Mouse (Mus musculus) C2C12 (cell line): ENCODE data around the gene Vav1. TPM values are rescaled to one million over a fixed set of nuclear protein-coding genes. Genes with fewer than 3 reads are reported as not detected.

ENCODE experiments used
- H3K27me3 ChIP-seq: one replicate; pipeline ENCODE4 v1.6.1; 2011; ENCODE audit not compliant: control insufficient read depth, insufficient read depth, insufficient read length
- H3K36me3 ChIP-seq: one replicate; pipeline ENCODE4 v1.6.1; 2011; ENCODE audit not compliant: control insufficient read depth, insufficient read depth
- H3K4me3 ChIP-seq: one replicate; pipeline ENCODE4 v1.5.1; 2011; ENCODE audit warnings: mild to moderate bottlenecking, control low read depth; ENCODE audit not compliant: poor library complexity, insufficient read depth, severe bottlenecking
- H3K79me2 ChIP-seq: one replicate; pipeline ENCODE4 v1.6.1; 2011; ENCODE audit not compliant: control insufficient read depth, insufficient read depth
- H3K79me3 ChIP-seq: one replicate; pipeline ENCODE4 v1.6.1; 2011; ENCODE audit warnings: low read depth, control low read depth
- H3ac ChIP-seq: one replicate; pipeline ENCODE3; 2011; ENCODE audit warnings: low read depth; ENCODE audit not compliant: control insufficient read depth, insufficient read length
- CEBPB ChIP-seq: IDR thresholded peaks from one replicate; pipeline ENCODE4 v1.6.1; 2011; ENCODE audit warnings: low read depth, mild to moderate bottlenecking, control low read depth, moderate library complexity
- CTCF ChIP-seq: IDR thresholded peaks from one replicate; pipeline ENCODE4 v1.5.1; 2011; ENCODE audit not compliant: control insufficient read depth, insufficient read depth, insufficient read length
- FOSL1 ChIP-seq: IDR thresholded peaks from one replicate; pipeline ENCODE4 v1.8.0; 2011; ENCODE audit warnings: mild to moderate bottlenecking, low read length; ENCODE audit not compliant: poor library complexity, insufficient read depth, severe bottlenecking
- MAX ChIP-seq: IDR thresholded peaks from one replicate; pipeline ENCODE4 v1.6.1; 2011; ENCODE audit warnings: mild to moderate bottlenecking, control low read depth
- MYOD1 ChIP-seq: IDR thresholded peaks from one replicate; pipeline ENCODE4 v1.6.1; 2011; ENCODE audit warnings: low read depth; ENCODE audit not compliant: control insufficient read depth, insufficient read length
- MYOG ChIP-seq: IDR thresholded peaks from one replicate; pipeline ENCODE4 v1.6.1; 2011; ENCODE audit not compliant: control insufficient read depth, insufficient read length; ENCODE audit errors: extremely low read depth
- USF1 ChIP-seq: IDR thresholded peaks from one replicate; pipeline ENCODE4 v1.6.1; 2011; ENCODE audit warnings: low read depth, mild to moderate bottlenecking, control low read depth, moderate library complexity
- long read RNA-seq, 2 experiments: library from polyadenylated mRNA; unstranded; transcript quantifications; one replicate each; pipeline ENCODE4 v2.0.0; 2019 to 2020
- polyA plus RNA-seq: library from polyadenylated mRNA; unstranded; fragments of >200 nt; fragmentation: generic; extraction: Trizol; gene quantifications from one replicate; pipeline ENCODE4 v1.2.1, GENCODE M21; 2012; ENCODE audit warnings: missing spikeins

The Vav1 gene
- polyA plus RNA-seq: not detected
- long read RNA-seq, experiment 1: 0 reads
- long read RNA-seq, experiment 2: 0 reads

GRCm38 (mm10) chr17:57278943-57279590 lies at the start of gene Vav1:
Vav1 (plus strand) TSS chr17:57279100.
- peaks cover 46% of the 10 kb centered on the region for H3K27me3 ChIP-seq

DNA sequence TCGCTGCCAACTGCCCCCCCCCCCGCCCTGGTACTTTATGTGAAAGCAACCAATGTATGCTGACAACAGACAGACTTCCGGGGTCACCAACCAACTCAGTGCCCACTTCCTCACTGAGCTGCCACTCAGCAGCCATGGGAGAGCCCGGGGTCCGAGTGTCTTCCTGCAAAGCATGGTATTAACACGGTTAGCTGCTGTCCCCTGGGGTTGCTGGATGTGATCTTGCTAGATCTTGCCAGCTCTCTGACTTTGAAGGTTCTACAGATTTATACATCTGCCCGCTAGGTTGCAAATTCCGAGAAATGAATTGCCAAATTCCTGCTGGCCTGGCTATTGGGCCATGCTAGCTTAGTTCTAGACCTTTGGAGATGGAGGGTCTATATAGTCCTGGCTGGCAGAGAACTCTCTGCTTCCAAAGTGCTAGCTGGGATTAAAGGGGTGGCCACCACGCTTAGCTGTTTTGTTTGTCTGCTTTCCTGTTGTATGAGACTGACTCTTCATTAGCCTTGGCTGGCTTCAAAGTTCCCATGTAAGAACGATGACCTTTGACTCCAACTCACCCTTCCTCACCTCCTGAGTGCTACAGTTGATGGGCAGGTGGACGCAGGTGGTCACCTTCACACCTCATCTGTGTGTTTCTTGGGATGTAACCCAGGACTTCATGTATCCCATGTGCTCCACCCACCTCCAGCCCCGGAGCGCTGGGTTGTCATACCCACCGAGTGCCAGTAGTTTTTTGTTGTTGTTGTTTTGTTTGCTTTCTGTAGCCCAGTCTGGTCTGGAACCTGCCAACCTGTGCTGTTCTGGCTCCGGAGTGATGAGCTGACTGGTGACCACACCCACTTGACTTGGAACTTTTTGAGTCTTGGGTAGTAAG lies 48.8 kb upstream of the Vav1 start:
- Histone ChIP-seq H3K79me3 (no peaks in the 10 kb centered on the region), H3K36me3 (no peaks in the 10 kb centered on the region), H3ac (no peak overlapping the region), H3K27me3 (peaks cover 19% of the 10 kb centered on the region), H3K4me3 (no peak overlapping the region), H3K79me2 (no peaks in the 10 kb centered on the region)
- TF ChIP-seq MAX (no peak), MYOD1 (no peak), CEBPB (no peak), CTCF (no peak), FOSL1 (no peak), USF1 (no peak), MYOG (no peak)

More at GRCm38 (mm10) chr17:57278943-57279590, at the start of gene Vav1:
- Histone ChIP-seq H3K36me3 (no peaks in the 10 kb centered on the region), H3K4me3 (no peak within 1 kb of the TSS), H3ac (no peak within 1 kb of the TSS), H3K79me3 (no peaks in the 10 kb centered on the region), H3K79me2 (no peaks in the 10 kb centered on the region)
- TF ChIP-seq CTCF (no peak), CEBPB (no peak), USF1 (no peak), FOSL1 (no peak), MYOD1 (no peak), MAX (no peak), MYOG (no peak)

GRCm38 (mm10) chr17:57230728-57231125 lies 48.2 kb upstream of the Vav1 start:
- H3ac ChIP-seq: no peak overlapping the region
- no peak for TF ChIP-seq MYOD1
- TF ChIP-seq CEBPB: peak; percentile 71
- TF ChIP-seq CTCF: no peak
- TF ChIP-seq USF1: no peak
- no peaks in the 10 kb centered on the region for H3K79me3 ChIP-seq
- H3K4me3 ChIP-seq: no peak overlapping the region
- peaks cover 16% of the 10 kb centered on the region for H3K27me3 ChIP-seq
- H3K36me3 ChIP-seq: no peaks in the 10 kb centered on the region
- no peaks in the 10 kb centered on the region for H3K79me2 ChIP-seq

DNA sequence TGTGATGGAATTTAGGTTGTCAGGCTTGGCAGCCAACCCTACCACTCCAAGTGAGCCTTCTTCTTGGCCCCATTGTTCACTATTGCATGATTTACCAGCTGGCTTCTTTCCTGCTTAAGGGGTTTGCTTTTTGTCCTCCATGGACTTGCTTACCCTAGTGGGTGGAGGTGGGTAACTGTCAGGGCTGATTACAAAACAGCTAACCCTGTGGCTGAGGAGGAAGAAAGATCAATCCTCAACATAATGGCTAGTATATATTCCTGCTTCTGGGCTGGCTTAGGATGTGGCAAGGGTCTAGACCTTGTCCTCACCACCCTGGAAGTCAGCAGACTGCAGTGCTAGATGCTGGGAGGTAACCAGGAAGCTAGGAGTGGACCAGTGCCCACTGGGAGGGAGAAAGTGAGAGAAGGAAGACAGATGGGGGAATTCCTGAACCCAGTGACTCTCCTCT lies 47.6 kb upstream of the Vav1 start:
- no peaks in the 10 kb centered on the region for H3K36me3 ChIP-seq
- peaks cover 10% of the 10 kb centered on the region for H3K27me3 ChIP-seq
- H3K79me2 ChIP-seq: no peaks in the 10 kb centered on the region
- H3ac ChIP-seq: no peak overlapping the region
- no peak overlapping the region for H3K4me3 ChIP-seq
- TF ChIP-seq CTCF: no peak
- no peak for TF ChIP-seq MYOD1
- no peak for TF ChIP-seq MYOG
- TF ChIP-seq CEBPB: no peak
- TF ChIP-seq FOSL1: no peak
- H3K79me3 ChIP-seq: no peaks in the 10 kb centered on the region

DNA sequence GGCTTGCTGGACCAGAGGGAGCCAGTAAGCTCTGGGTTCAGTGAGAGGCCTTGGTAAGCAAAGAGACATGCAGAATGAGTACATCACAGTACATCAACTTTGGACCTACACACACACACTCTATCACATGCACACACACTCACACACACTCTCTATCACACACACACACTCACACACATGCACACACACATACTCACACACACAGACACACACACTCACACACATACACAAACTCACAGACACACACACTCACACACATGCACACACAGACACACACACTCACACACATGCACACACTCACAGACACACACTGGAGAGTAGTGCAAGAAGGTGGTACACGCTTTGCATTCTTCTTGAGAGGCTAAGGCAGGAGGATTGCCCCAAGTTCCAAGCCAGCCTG lies 46.7 kb upstream of the Vav1 start:
- TF ChIP-seq USF1: no peak
- TF ChIP-seq MAX: no peak
- no peak for TF ChIP-seq MYOG
- TF ChIP-seq FOSL1: no peak
- TF ChIP-seq CTCF: no peak
- TF ChIP-seq CEBPB: no peak
- TF ChIP-seq MYOD1: no peak
- Histone ChIP-seq H3K27me3 (peaks cover 3% of the 10 kb centered on the region), H3K36me3 (no peaks in the 10 kb centered on the region), H3ac (no peak overlapping the region), H3K79me2 (no peaks in the 10 kb centered on the region), H3K4me3 (no peak overlapping the region), H3K79me3 (no peaks in the 10 kb centered on the region)
